Mouse (Mus musculus) CD4-positive naive resting alpha-beta T cell, adult 57 days (primary cell): ENCODE data around the gene Gm8159. TPM values are rescaled to one million over a fixed set of nuclear protein-coding genes. Genes with fewer than 3 reads are reported as not detected.

Source experiments
- total RNA-seq: library from RNA; stranded (reverse); gene quantifications from one replicate; pipeline ENCODE4 v1.2.4, GENCODE M21; 2023

Gm8159 gene
- not detected for total RNA-seq

DNA sequence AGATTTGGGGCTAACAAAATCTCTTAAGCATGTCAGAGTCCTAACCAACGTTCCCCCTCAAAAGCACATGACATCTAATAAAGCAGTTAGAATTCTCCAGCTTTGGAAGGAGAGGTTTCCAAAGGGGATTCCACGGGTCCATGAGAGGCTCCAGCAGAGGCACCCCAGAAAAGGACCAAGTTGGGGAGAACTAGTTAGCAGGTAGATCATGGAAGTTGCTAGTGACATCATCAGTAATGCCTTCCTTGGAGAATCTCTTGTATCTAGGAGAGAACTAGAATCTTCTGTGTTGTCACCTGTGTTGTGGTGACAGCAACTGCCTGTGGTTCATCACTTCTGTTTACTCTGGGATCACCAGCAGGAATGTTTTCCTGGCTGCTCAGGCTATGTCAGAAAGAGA is at the start of gene Gm8159:
TSS of gene Gm8159 (plus strand) at position 301 of the 400 bp plus-strand sequence.

DNA sequence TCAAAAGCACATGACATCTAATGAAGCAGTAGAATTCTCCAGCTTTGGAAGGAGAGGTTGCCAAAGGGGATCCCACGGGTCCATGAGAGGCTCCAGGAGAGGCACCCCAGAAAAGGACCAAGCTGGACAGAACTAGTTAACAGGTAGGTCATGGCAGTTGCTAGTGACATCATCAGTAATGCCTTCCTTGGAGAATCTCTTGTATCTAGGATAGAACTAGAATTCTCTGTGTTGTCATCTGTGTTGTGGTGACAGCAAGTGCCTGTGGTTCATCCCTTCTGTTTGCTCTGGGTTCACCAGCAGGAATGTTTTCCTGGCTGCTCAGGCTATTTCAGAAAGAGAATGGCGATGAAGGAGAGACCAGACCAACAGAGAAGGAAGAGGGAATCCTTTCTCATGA is 31.7 kb downstream of the Gm8159 start, which contains the start of gene Gm3239:
TSS of gene Gm3239 (plus strand) at position 301 of the 400 bp plus-strand sequence.

Other genes starting within 250 kb of the Gm8159 start
- gene Gm3159, start 234.8 kb upstream of the Gm8159 start, total RNA-seq, result not detected
- not detected for gene Gm3164, start 216.9 kb upstream of the Gm8159 start, total RNA-seq
- 1.8 TPM for gene Gm3173, start 201.4 kb upstream of the Gm8159 start, total RNA-seq
- gene Gm3182, start 150.6 kb upstream of the Gm8159 start, total RNA-seq, result not detected
- not detected for gene Gm3047, start 76.9 kb upstream of the Gm8159 start, total RNA-seq
- not detected for gene Gm3239, start 31.8 kb downstream of the Gm8159 start, total RNA-seq
- not detected for gene Gm7876, start 76.9 kb downstream of the Gm8159 start, total RNA-seq
- gene Gm3252, start 94.4 kb downstream of the Gm8159 start, total RNA-seq, result not detected
- not detected for gene Gm9602, start 144.0 kb downstream of the Gm8159 start, total RNA-seq
- not detected for gene Gm3269, start 205.8 kb downstream of the Gm8159 start, total RNA-seq
- gene Gm3264, start 223.2 kb downstream of the Gm8159 start, total RNA-seq, result not detected